Mouse (Mus musculus): Measurements from ENCODE around the gene Brdt. TPM values are rescaled to one million over a fixed set of nuclear protein-coding genes. Genes with fewer than 3 reads are reported as not detected.
"Not testable (repeated sequence)": the region's sequence is repeated elsewhere in the genome, so short reads cannot be mapped to it uniquely, and the experiment has no call there.

Gene Brdt
- total RNA-seq, 1 experiment from 2014 or later: not detected

DNA sequence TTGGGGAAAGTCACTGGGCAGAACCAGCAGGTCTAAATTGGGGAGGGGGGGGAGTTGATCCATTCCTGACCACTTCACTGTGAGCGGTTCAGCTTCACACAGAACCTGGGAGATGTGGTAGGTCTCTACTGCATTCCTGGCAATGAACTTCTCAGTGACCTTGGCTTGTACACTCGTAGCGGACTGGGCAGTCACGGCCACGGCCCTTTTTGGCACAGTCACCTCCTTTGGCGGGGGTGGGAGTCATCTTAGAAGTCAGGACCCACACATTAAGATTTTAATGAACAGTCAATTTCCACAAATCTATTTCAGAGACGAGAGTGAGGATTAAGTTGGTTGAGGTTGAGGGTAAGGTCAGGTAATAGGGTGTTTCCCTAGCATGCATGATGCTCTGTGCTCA, 13.8 kb upstream of the Brdt start:
- no peak for ATAC-seq (replicated peaks; ENCODE audit: low read depth, poor library complexity, severe bottlenecking)

- ATAC-seq (replicated peaks; ENCODE audit: low read depth, poor library complexity, severe bottlenecking): 0 out of 2 replicates have a peak, but pooled peaks have one; percentile 54
Observed at GRCm38 (mm10) chr5:107320703-107321102, 10.3 kb upstream of the Brdt start.

- no peak for ATAC-seq (replicated peaks; ENCODE audit: low read depth, poor library complexity, severe bottlenecking)
Observed at GRCm38 (mm10) chr5:107340404-107340803, 9.4 kb downstream of the Brdt start.

DNA sequence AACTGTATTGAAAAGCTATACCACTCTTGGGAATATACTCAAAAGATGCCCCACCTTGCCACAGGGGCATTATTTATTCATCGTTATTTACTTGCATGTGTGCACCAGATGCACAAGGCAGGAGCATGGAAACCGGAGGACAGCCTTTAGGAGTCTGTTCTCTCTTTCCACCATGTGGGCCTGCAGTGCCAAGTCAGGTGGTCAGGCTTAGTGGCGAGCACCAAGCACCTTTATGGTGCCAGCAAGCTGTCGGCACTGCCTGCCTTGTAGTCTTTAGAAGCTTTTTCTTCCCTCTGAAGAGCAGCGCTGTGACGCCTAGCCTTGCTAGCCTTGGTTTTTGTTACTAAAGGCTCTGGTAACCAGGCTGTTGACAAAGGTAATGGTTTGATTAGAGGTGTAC, 11.9 kb downstream of the Brdt start:
- no peak for ATAC-seq (replicated peaks; ENCODE audit: low read depth, poor library complexity, severe bottlenecking)

- ATAC-seq (replicated peaks; ENCODE audit: low read depth, poor library complexity, severe bottlenecking): 0 out of 2 replicates have a peak, but pooled peaks have one; percentile 29
Observed at GRCm38 (mm10) chr5:107346214-107346613, 15.3 kb downstream of the Brdt start.

- no peak for ATAC-seq (replicated peaks; ENCODE audit: low read depth, poor library complexity, severe bottlenecking)
Observed at GRCm38 (mm10) chr5:107352566-107352965, 21.6 kb downstream of the Brdt start.

GRCm38 (mm10) chr5:107353981-107354380, 23.0 kb downstream of the Brdt start:
- no peak for ATAC-seq (replicated peaks; ENCODE audit: low read depth, poor library complexity, severe bottlenecking)

GRCm38 (mm10) chr5:107355801-107356200, 24.8 kb downstream of the Brdt start:
- no peak for ATAC-seq (replicated peaks; ENCODE audit: low read depth, poor library complexity, severe bottlenecking)

- ATAC-seq (replicated peaks; ENCODE audit: low read depth, poor library complexity, severe bottlenecking): no peak
Observed at GRCm38 (mm10) chr5:107357723-107358122, 26.8 kb downstream of the Brdt start.

GRCm38 (mm10) chr5:107359395-107360053, 28.6 kb downstream of the Brdt start:
- peak; percentile 100 for ATAC-seq (replicated peaks; ENCODE audit: low read depth, poor library complexity, severe bottlenecking)

DNA sequence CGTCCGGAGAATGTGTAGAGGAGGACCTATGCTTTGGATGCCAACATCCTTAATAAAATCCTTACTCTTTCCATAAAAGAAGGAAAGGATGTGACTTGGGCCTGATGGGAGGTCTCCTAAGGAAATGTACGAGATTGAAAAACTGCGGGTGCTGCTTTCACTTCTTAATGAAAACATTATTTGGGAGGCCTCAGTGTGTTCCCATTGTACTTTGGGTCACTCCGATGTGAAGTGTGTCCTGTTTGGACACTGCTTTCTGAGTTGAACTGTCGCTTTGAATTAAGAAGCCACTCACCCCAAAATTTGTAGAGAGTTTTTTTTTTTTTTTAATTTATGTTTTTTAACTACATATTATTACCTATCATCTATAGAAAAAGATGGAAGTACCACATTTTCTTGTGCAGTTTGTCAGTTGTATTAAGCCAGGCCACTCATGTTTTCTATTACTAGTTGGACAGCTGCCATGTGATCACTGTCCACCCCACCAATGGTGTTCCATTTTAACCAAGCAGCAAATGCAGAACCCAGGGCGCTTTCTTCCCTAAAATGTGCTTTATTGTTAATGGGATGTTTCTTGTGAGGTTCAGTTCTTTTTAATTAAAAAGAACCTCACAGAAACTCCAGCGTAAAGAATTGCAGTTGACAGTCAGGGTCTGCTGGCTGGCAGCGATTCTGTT, 29.2 kb downstream of the Brdt start:
- no peak for ATAC-seq (replicated peaks; ENCODE audit: low read depth, poor library complexity, severe bottlenecking)

DNA sequence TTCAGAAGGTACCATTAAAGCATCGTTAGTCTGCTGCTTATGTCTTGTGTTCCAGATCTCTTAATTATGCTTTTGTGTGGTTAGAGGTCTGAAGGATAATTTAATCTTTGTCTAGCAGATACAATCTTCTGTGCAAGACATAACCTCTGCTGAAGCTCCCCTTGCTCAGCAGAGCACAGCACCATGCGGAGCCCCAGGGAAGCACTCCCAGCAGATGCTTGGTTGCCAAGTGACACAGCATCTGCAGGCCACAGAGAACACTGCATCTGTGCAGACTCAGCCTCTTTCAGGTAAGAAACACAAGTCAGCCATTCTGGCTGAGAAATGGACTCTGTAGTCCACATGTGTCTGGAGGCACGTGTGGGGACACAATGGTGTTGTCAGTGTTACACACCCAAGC, 39.1 kb downstream of the Brdt start:
- no peak for ATAC-seq (replicated peaks; ENCODE audit: low read depth, poor library complexity, severe bottlenecking)

DNA sequence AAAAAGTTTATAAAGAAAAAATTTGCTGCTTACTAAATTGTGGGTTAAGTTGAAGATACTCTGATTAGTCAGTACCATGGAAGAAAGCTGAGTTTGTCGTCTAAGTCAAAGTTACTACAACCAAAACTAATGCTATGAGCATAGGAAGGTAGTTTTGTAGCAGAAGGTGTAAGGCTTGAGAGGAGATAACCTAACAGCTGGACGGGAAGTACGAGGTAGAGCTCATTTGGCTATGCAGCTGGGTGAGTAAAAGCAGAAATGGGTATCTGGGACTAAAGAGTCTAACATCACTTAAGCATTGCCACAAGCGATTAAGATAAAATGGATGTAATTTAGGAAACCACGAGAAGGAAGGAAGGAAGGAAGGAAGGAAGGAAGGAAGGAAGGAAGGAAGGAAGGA, 40.4 kb downstream of the Brdt start:
- no peak for ATAC-seq (replicated peaks; ENCODE audit: low read depth, poor library complexity, severe bottlenecking)

GRCm38 (mm10) chr5:107373256-107373655, 42.3 kb downstream of the Brdt start:
- peak; percentile 90 for ATAC-seq (replicated peaks; ENCODE audit: low read depth, poor library complexity, severe bottlenecking)

DNA sequence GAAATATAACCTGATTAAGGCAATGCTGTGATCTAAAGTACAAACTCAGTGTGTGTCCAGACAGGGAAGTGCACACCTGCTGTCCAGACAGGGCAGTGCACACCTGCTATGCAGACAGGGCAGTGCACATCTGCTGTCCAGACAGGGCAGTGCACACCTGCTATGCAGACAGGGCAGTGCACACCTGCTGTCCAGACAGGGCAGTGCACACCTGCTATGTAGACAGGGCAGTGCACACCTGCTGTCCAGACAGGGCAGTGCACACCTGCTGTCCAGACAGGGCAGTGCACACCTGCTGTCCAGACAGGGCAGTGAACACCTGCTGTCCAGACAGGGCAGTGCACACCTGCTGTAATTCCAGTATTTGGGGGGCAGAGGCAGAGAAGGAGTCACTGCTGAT, 55.5 kb downstream of the Brdt start:
- not testable (repeated sequence) for ATAC-seq (replicated peaks; ENCODE audit: low read depth, poor library complexity, severe bottlenecking)

DNA sequence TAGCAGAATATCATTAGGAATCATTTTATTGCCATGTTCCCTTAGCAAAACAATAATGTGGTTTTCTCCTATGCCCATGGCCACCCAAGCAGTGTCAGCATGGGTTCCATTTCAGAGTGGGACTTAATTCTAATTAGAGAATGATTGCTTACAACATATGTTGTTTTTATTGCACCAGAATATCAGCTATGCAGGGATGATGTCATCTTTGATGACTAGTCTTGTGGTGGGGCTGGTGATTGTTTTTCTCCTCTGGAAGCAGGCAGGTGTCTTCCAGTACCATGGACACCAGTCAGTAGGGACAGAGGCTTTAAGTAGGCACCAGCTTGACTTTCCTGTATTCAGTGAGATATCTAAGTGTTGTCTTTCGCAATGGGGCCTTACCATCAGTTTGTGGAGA, 56.8 kb downstream of the Brdt start:
- no peak for ATAC-seq (replicated peaks; ENCODE audit: low read depth, poor library complexity, severe bottlenecking)

- ATAC-seq (replicated peaks; ENCODE audit: low read depth, poor library complexity, severe bottlenecking): no peak
Observed at GRCm38 (mm10) chr5:107389373-107389772, 58.4 kb downstream of the Brdt start.

- ATAC-seq (replicated peaks; ENCODE audit: low read depth, poor library complexity, severe bottlenecking): no peak
Observed at GRCm38 (mm10) chr5:107394437-107394836, 63.5 kb downstream of the Brdt start.

- ATAC-seq (replicated peaks; ENCODE audit: low read depth, poor library complexity, severe bottlenecking): 0 out of 2 replicates have a peak, but pooled peaks have one; percentile 29
Observed at GRCm38 (mm10) chr5:107402436-107402835, 71.5 kb downstream of the Brdt start, which contains the start of gene Ephx4. TSS of gene Ephx4 (plus strand) at chr5:107402736.

GRCm38 (mm10) chr5:107403011-107403946, 72.3 kb downstream of the Brdt start:
- peak; percentile 42; the same call in 1 of the 2 replicates for ATAC-seq (replicated peaks; ENCODE audit: low read depth, poor library complexity, severe bottlenecking)

Measured in common myeloid progenitor, adult 5-6 weeks (primary cell).